Mouse (Mus musculus) stomach, postnatal 0 days (tissue): Measurements from ENCODE around the gene Mad1l1.

Experiments used
- CTCF ChIP-seq: IDR thresholded peaks from 2 replicates; pipeline ENCODE4 v1.5.1; 2016; ENCODE audit warnings: antibody characterized with exemption, low read depth, mild to moderate bottlenecking, moderate library complexity
- EP300 ChIP-seq: optimal IDR thresholded peaks from 2 replicates; pipeline ENCODE3; 2016; ENCODE audit warnings: antibody characterized with exemption

GRCm38 (mm10) chr5:140217900-140218299 lies 103.5 kb downstream of the Mad1l1 start:
- TF ChIP-seq EP300, result no peak
- TF ChIP-seq CTCF, result no peak
